Mouse (Mus musculus): ENCODE data around the gene Znrf2. TPM values are rescaled to one million over a fixed set of nuclear protein-coding genes. Genes with fewer than 3 reads are reported as not detected.
A peak's percentile ranks its signal among the peaks of the same experiment; 100 is the strongest.

The Znrf2 gene
- polyA plus RNA-seq, 1 experiment from 2014 or later, result 2.9 TPM

GRCm38 (mm10) chr6:54830048-54830772 is 13.5 kb downstream of the Znrf2 start:
- Histone ChIP-seq H3K36me3 (ENCODE audit: control insufficient read depth, insufficient read depth, low read length) (no peaks in the 10 kb centered on the region), H3K4me1 (ENCODE audit: control insufficient read depth, insufficient read depth, low read length) (no peaks in the 10 kb centered on the region), H3K9me3 (ENCODE audit: control insufficient read depth, low read length) (no peaks in the 10 kb centered on the region), H3K27ac (ENCODE audit: low read depth, low read length) (no peak overlapping the region), H3K4me3 (ENCODE audit: low read depth, low read length) (no peak overlapping the region), H3K9ac (ENCODE audit: low read length) (no peak overlapping the region), H3K27me3 (ENCODE audit: control insufficient read depth, insufficient read depth, low read length) (no peaks in the 10 kb centered on the region), H3K4me2 (no peak overlapping the region)
- DNase-seq (ENCODE audit: low spot score, missing footprints) (peak; percentile 79), ATAC-seq (ENCODE audit: low FRiP score) (no peak)
- 87% methylated on average over 7 of the region's 7 CpGs for WGBS

GRCm38 (mm10) chr6:54831069-54831720 is 14.5 kb downstream of the Znrf2 start:
- peak; percentile 77 for DNase-seq (ENCODE audit: low spot score, missing footprints)
- 77% methylated on average over 8 of the region's 8 CpGs for whole genome bisulfite sequencing
- no peak for ATAC-seq (ENCODE audit: low FRiP score)
- Histone ChIP-seq H3K4me1 (ENCODE audit: control insufficient read depth, insufficient read depth, low read length) (no peaks in the 10 kb centered on the region), H3K4me3 (ENCODE audit: low read depth, low read length) (no peak overlapping the region), H3K4me2 (no peak overlapping the region), H3K36me3 (ENCODE audit: control insufficient read depth, insufficient read depth, low read length) (no peaks in the 10 kb centered on the region), H3K27me3 (ENCODE audit: control insufficient read depth, insufficient read depth, low read length) (no peaks in the 10 kb centered on the region), H3K9me3 (ENCODE audit: control insufficient read depth, low read length) (no peaks in the 10 kb centered on the region), H3K27ac (ENCODE audit: low read depth, low read length) (no peak overlapping the region), H3K9ac (ENCODE audit: low read length) (no peak overlapping the region)

- Histone ChIP-seq H3K36me3 (ENCODE audit: control insufficient read depth, insufficient read depth, low read length) (no peaks in the 10 kb centered on the region), H3K4me1 (ENCODE audit: control insufficient read depth, insufficient read depth, low read length) (no peaks in the 10 kb centered on the region), H3K27ac (ENCODE audit: low read depth, low read length) (no peak overlapping the region), H3K4me2 (no peak overlapping the region), H3K4me3 (ENCODE audit: low read depth, low read length) (no peak overlapping the region), H3K9me3 (ENCODE audit: control insufficient read depth, low read length) (no peaks in the 10 kb centered on the region), H3K27me3 (ENCODE audit: control insufficient read depth, insufficient read depth, low read length) (no peaks in the 10 kb centered on the region), H3K9ac (ENCODE audit: low read length) (no peak overlapping the region)
- WGBS, result 81% methylated on average over 2 of the region's 2 CpGs
- DNase-seq (ENCODE audit: low spot score, missing footprints) (no peak), ATAC-seq (ENCODE audit: low FRiP score) (no peak)
Measured at GRCm38 (mm10) chr6:54833427-54833826, 16.7 kb downstream of the Znrf2 start.

GRCm38 (mm10) chr6:54836666-54837065 is 19.9 kb downstream of the Znrf2 start:
- no peaks in the 10 kb centered on the region for H3K4me1 ChIP-seq (ENCODE audit: control insufficient read depth, insufficient read depth, low read length)
- peaks cover 3% of the 10 kb centered on the region; the same call in 1 of the 2 replicates for H3K9me3 ChIP-seq (ENCODE audit: control insufficient read depth, low read length)
- no peak overlapping the region for H3K4me3 ChIP-seq (ENCODE audit: low read depth, low read length)
- no peak overlapping the region for H3K4me2 ChIP-seq
- ATAC-seq (ENCODE audit: low FRiP score) (no peak), DNase-seq (ENCODE audit: low spot score, missing footprints) (peak; percentile 21)
- no peaks in the 10 kb centered on the region for H3K27me3 ChIP-seq (ENCODE audit: control insufficient read depth, insufficient read depth, low read length)
- H3K9ac ChIP-seq (ENCODE audit: low read length), result no peak overlapping the region
- H3K36me3 ChIP-seq (ENCODE audit: control insufficient read depth, insufficient read depth, low read length), result no peaks in the 10 kb centered on the region
- H3K27ac ChIP-seq (ENCODE audit: low read depth, low read length), result no peak overlapping the region

GRCm38 (mm10) chr6:54841399-54841798 is 24.7 kb downstream of the Znrf2 start:
- H3K27me3 ChIP-seq (ENCODE audit: control insufficient read depth, insufficient read depth, low read length), result no peaks in the 10 kb centered on the region
- no peak overlapping the region for H3K4me2 ChIP-seq
- no peak for ATAC-seq (ENCODE audit: low FRiP score)
- no peaks in the 10 kb centered on the region for H3K36me3 ChIP-seq (ENCODE audit: control insufficient read depth, insufficient read depth, low read length)
- H3K9ac ChIP-seq (ENCODE audit: low read length), result no peak overlapping the region
- no peak for DNase-seq (ENCODE audit: low spot score, missing footprints)
- peaks cover 3% of the 10 kb centered on the region; the same call in 1 of the 2 replicates for H3K9me3 ChIP-seq (ENCODE audit: control insufficient read depth, low read length)
- H3K27ac ChIP-seq (ENCODE audit: low read depth, low read length), result no peak overlapping the region
- no peaks in the 10 kb centered on the region for H3K4me1 ChIP-seq (ENCODE audit: control insufficient read depth, insufficient read depth, low read length)
- no peak overlapping the region for H3K4me3 ChIP-seq (ENCODE audit: low read depth, low read length)

- WGBS, result 43% methylated on average over 1 of the region's 1 CpGs
- no peak overlapping the region for H3K4me3 ChIP-seq (ENCODE audit: low read depth, low read length)
- H3K36me3 ChIP-seq (ENCODE audit: control insufficient read depth, insufficient read depth, low read length), result no peaks in the 10 kb centered on the region
- H3K4me1 ChIP-seq (ENCODE audit: control insufficient read depth, insufficient read depth, low read length), result no peaks in the 10 kb centered on the region
- peaks cover 3% of the 10 kb centered on the region; the same call in 1 of the 2 replicates for H3K9me3 ChIP-seq (ENCODE audit: control insufficient read depth, low read length)
- H3K27ac ChIP-seq (ENCODE audit: low read depth, low read length), result no peak overlapping the region
- ATAC-seq (ENCODE audit: low FRiP score) (no peak), DNase-seq (ENCODE audit: low spot score, missing footprints) (no peak)
- no peak overlapping the region for H3K9ac ChIP-seq (ENCODE audit: low read length)
- no peaks in the 10 kb centered on the region for H3K27me3 ChIP-seq (ENCODE audit: control insufficient read depth, insufficient read depth, low read length)
- no peak overlapping the region for H3K4me2 ChIP-seq
Measured at GRCm38 (mm10) chr6:54842041-54842440, 25.3 kb downstream of the Znrf2 start.

- no peaks in the 10 kb centered on the region for H3K27me3 ChIP-seq (ENCODE audit: control insufficient read depth, insufficient read depth, low read length)
- no peak overlapping the region for H3K27ac ChIP-seq (ENCODE audit: low read depth, low read length)
- H3K4me2 ChIP-seq, result no peak overlapping the region
- no peaks in the 10 kb centered on the region for H3K36me3 ChIP-seq (ENCODE audit: control insufficient read depth, insufficient read depth, low read length)
- H3K4me3 ChIP-seq (ENCODE audit: low read depth, low read length), result no peak overlapping the region
- DNase-seq (ENCODE audit: low spot score, missing footprints), result no peak
- WGBS, result 79% methylated on average over 3 of the region's 3 CpGs
- H3K4me1 ChIP-seq (ENCODE audit: control insufficient read depth, insufficient read depth, low read length), result peaks cover 11% of the 10 kb centered on the region
- H3K9me3 ChIP-seq (ENCODE audit: control insufficient read depth, low read length), result no peaks in the 10 kb centered on the region
- ATAC-seq (ENCODE audit: low FRiP score), result no peak
- no peak overlapping the region for H3K9ac ChIP-seq (ENCODE audit: low read length)
Measured at GRCm38 (mm10) chr6:54848546-54848945, 31.8 kb downstream of the Znrf2 start.

GRCm38 (mm10) chr6:54849179-54850156 is 32.8 kb downstream of the Znrf2 start:
- WGBS, result 37% methylated on average over 4 of the region's 4 CpGs
- Histone ChIP-seq H3K4me2 (no peak overlapping the region), H3K4me3 (ENCODE audit: low read depth, low read length) (no peak overlapping the region), H3K27ac (ENCODE audit: low read depth, low read length) (no peak overlapping the region), H3K27me3 (ENCODE audit: control insufficient read depth, insufficient read depth, low read length) (no peaks in the 10 kb centered on the region), H3K9me3 (ENCODE audit: control insufficient read depth, low read length) (no peaks in the 10 kb centered on the region), H3K36me3 (ENCODE audit: control insufficient read depth, insufficient read depth, low read length) (no peaks in the 10 kb centered on the region), H3K4me1 (ENCODE audit: control insufficient read depth, insufficient read depth, low read length) (peaks cover 11% of the 10 kb centered on the region), H3K9ac (ENCODE audit: low read length) (no peak overlapping the region)
- no peak for ATAC-seq (ENCODE audit: low FRiP score)
- no peak for DNase-seq (ENCODE audit: low spot score, missing footprints)

GRCm38 (mm10) chr6:54851778-54852177 is 35.1 kb downstream of the Znrf2 start:
- ATAC-seq (ENCODE audit: low FRiP score), result no peak
- Histone ChIP-seq H3K27me3 (ENCODE audit: control insufficient read depth, insufficient read depth, low read length) (no peaks in the 10 kb centered on the region), H3K9me3 (ENCODE audit: control insufficient read depth, low read length) (no peaks in the 10 kb centered on the region), H3K4me2 (no peak overlapping the region), H3K36me3 (ENCODE audit: control insufficient read depth, insufficient read depth, low read length) (no peaks in the 10 kb centered on the region), H3K9ac (ENCODE audit: low read length) (no peak overlapping the region), H3K4me3 (ENCODE audit: low read depth, low read length) (no peak overlapping the region), H3K27ac (ENCODE audit: low read depth, low read length) (no peak overlapping the region), H3K4me1 (ENCODE audit: control insufficient read depth, insufficient read depth, low read length) (peaks cover 11% of the 10 kb centered on the region)
- WGBS, result 51% methylated on average over 4 of the region's 4 CpGs
- no peak for DNase-seq (ENCODE audit: low spot score, missing footprints)
